Mouse (Mus musculus) small intestine, adult 2 months (tissue): ENCODE measurements around the gene Vmn1r3. TPM values are rescaled to one million over a fixed set of nuclear protein-coding genes. Genes with fewer than 3 reads are reported as not detected.
"Not testable (repeated sequence)": the region's sequence is repeated elsewhere in the genome, so short reads cannot be mapped to it uniquely, and the experiment has no call there.

Experiments
- H3K27ac ChIP-seq: fragments of 200-500 bp; 2 replicates; pipeline ENCODE4 v1.5.1; 2012; ENCODE audit warnings: low read depth, low read length, control low read depth, inconsistent platforms; ENCODE audit not compliant: insufficient read depth
- H3K27me3 ChIP-seq: fragments of 200-500 bp; 2 replicates; pipeline ENCODE4 v1.6.1; 2012; ENCODE audit warnings: mild to moderate bottlenecking, moderate library complexity, low read length, inconsistent platforms; ENCODE audit not compliant: control insufficient read depth, insufficient read depth
- H3K36me3 ChIP-seq: fragments of 200-500 bp; 2 replicates; pipeline ENCODE4 v1.6.1; 2012; ENCODE audit warnings: mild to moderate bottlenecking, low read length, control low read depth, inconsistent platforms; ENCODE audit not compliant: control insufficient read depth, insufficient read depth
- H3K4me1 ChIP-seq: fragments of 200-500 bp; 2 replicates; pipeline ENCODE4 v1.6.1; 2012; ENCODE audit warnings: low read length, inconsistent platforms, mixed read lengths; ENCODE audit not compliant: control insufficient read depth, insufficient read depth, insufficient read length
- H3K4me3 ChIP-seq: fragments of 200-500 bp; 2 replicates; pipeline ENCODE4 v1.5.1; 2012; ENCODE audit warnings: low read depth, mild to moderate bottlenecking, control low read depth, inconsistent platforms, low read length, moderate library complexity
- CTCF ChIP-seq: fragments of 200-500 bp; IDR thresholded peaks from 2 replicates; pipeline ENCODE4 v1.5.1; 2012; ENCODE audit warnings: low read depth, mild to moderate bottlenecking, control low read depth, inconsistent platforms, low read length, moderate library complexity, mixed read lengths; ENCODE audit not compliant: insufficient replicate concordance, insufficient read length; ENCODE audit errors: extremely low read depth
- POLR2A ChIP-seq: fragments of 200-500 bp; IDR thresholded peaks from 2 replicates; pipeline ENCODE4 v1.6.1; 2012; ENCODE audit warnings: low read depth, mild to moderate bottlenecking, control low read depth, inconsistent platforms, low read length, moderate library complexity
- WGBS: fragments of 180-500 bp; shearing (Covaris S2); methylation state at CpG from one replicate; pipeline ENCODE4 v1.1.7; 2018; 5-methylcytosine and 5-hydroxymethylcytosine counted together
- polyA plus RNA-seq: library from polyadenylated mRNA; depleted of rRNA; stranded (reverse); fragments of >200 nt; gene quantifications from 2 replicates; pipeline ENCODE4 v1.2.3, GENCODE M21; 2012; rRNA removed

The Vmn1r3 gene
- polyA plus RNA-seq, 1 experiment = not detected

- TF ChIP-seq POLR2A (no peak), CTCF (no peak)
- no peaks in the 10 kb centered on the region for H3K4me1 ChIP-seq
- H3K4me3 ChIP-seq = no peak overlapping the region
- H3K36me3 ChIP-seq = no peaks in the 10 kb centered on the region
- H3K27ac ChIP-seq = no peak overlapping the region
- no peaks in the 10 kb centered on the region for H3K27me3 ChIP-seq
- 92% methylated on average over 4 of the region's 4 CpGs for WGBS
Measured at GRCm38 (mm10) chr4:3165046-3165445, 20.1 kb downstream of the Vmn1r3 start.

- not testable (repeated sequence) for H3K27ac ChIP-seq, H3K36me3 ChIP-seq, H3K27me3 ChIP-seq, H3K4me1 ChIP-seq, H3K4me3 ChIP-seq
Measured at GRCm38 (mm10) chr4:3164429-3164828, 20.7 kb downstream of the Vmn1r3 start.

GRCm38 (mm10) chr4:3153320-3153719 is 31.8 kb downstream of the Vmn1r3 start:
- H3K4me3 ChIP-seq, H3K27me3 ChIP-seq: not testable (repeated sequence)
- WGBS = 40% methylated on average over 2 of the region's 2 CpGs

GRCm38 (mm10) chr4:3147926-3148325 is 37.2 kb downstream of the Vmn1r3 start:
- H3K27me3 ChIP-seq, H3K36me3 ChIP-seq, H3K4me1 ChIP-seq, H3K27ac ChIP-seq, H3K4me3 ChIP-seq: not testable (repeated sequence)
- WGBS = 0% methylated on average over 2 of the region's 3 CpGs

More at GRCm38 (mm10) chr4:3153320-3153719, 31.8 kb downstream of the Vmn1r3 start:
- H3K36me3 ChIP-seq, H3K27ac ChIP-seq, H3K4me1 ChIP-seq: not testable (repeated sequence)

Other genes starting within 250 kb of the Vmn1r3 start
- not detected in 2 replicates for gene Vmn1r2, start 18.0 kb downstream of the Vmn1r3 start, polyA plus RNA-seq